Mouse (Mus musculus) olfactory bulb, adult 2 months (tissue): ENCODE data around the gene Hibadh.

Source experiments
- CTCF ChIP-seq: fragments of 200-500 bp; IDR thresholded peaks from 2 replicates; pipeline ENCODE4 v1.5.1; 2012; ENCODE audit warnings: low read depth, mild to moderate bottlenecking, low read length, moderate library complexity; ENCODE audit not compliant: insufficient read depth
- POLR2A ChIP-seq: fragments of 200-500 bp; IDR thresholded peaks from 2 replicates; pipeline ENCODE4 v1.6.1; 2012; ENCODE audit warnings: mild to moderate bottlenecking, low read depth, low read length, moderate library complexity; ENCODE audit not compliant: insufficient read depth

- TF ChIP-seq POLR2A (no peak), CTCF (no peak)
Measured at GRCm38 (mm10) chr6:52680458-52681032, 40.4 kb upstream of the Hibadh start.
